Mouse (Mus musculus) urinary bladder, postnatal 10 days (tissue): Measurements from ENCODE around the gene Lztfl1.
"Not testable (repeated sequence)": the region's sequence is repeated elsewhere in the genome, so short reads cannot be mapped to it uniquely, and the experiment has no call there.

Experiments used
- DNase-seq: peaks from one replicate; pipeline ENCODE4 v3.0.0; 2022; ENCODE audit warnings: low spot score

The Lztfl1 gene

GRCm38 (mm10) chr9:123679198-123679597 is 38.3 kb downstream of the Lztfl1 start:
- DNase-seq = no peak

DNA sequence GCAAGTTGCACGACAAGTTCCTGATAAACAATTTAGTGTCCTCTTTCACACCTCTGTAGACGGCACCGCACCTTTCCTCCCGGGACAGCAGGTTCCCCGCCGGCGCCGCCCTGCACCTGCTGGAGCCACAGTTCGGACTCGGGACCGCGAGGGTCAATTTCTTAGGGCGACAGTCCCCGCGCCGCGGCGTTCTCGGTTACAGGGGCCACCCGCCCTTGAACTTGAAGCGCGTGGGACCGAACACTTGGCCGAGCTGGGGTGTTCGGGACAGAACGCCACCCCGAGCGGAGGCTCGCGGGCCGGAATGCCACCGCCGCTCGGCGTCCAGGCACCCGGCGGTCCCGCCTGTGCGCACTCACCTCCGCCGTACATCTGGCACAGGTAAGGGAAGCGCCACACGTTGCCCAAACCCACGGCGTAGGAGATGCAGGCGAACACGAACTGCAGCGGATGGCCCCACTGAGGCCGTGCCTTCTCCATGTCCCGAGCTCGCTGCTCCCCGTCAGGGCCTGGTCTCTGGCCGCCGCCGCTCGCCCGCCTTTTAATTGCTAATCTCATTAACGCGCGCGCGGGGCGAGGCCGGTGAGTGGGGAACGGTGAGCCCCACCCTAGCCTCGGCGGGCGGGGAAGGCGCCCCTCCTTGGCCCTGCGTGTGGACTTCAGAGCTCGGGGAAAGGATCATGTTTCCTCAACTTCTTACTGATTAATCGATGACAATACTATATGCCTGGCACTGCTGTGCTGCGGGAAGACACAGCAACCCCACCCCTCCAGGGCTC is 39.0 kb downstream of the Lztfl1 start, which contains the start of the genes Ccr9 and Slc6a20a:
Gene Ccr9 (plus strand): TSS at position 113 of the 779 bp plus-strand sequence.
Gene Slc6a20a (minus strand): TSS at position 559 of the 779 bp plus-strand sequence.
- DNase-seq = no peak

DNA sequence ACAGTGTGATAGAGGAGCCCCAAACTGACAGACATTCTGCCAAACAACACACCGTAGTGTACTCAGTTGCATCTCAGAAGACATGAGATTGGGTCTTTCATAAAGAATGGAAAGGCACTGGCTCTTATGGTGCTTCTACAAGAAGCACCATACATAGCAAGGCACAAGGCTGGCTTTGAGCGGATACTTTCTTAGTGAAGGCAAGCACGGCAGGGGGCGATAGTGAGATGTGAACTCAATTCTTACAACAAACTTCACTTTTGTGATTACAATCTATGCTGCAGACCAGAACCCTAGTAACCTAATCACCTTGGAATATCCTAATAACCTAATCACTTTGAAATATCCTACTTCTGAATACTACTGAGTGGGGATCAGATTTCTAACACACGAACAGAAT is 51.9 kb downstream of the Lztfl1 start:
- no peak for DNase-seq

DNA sequence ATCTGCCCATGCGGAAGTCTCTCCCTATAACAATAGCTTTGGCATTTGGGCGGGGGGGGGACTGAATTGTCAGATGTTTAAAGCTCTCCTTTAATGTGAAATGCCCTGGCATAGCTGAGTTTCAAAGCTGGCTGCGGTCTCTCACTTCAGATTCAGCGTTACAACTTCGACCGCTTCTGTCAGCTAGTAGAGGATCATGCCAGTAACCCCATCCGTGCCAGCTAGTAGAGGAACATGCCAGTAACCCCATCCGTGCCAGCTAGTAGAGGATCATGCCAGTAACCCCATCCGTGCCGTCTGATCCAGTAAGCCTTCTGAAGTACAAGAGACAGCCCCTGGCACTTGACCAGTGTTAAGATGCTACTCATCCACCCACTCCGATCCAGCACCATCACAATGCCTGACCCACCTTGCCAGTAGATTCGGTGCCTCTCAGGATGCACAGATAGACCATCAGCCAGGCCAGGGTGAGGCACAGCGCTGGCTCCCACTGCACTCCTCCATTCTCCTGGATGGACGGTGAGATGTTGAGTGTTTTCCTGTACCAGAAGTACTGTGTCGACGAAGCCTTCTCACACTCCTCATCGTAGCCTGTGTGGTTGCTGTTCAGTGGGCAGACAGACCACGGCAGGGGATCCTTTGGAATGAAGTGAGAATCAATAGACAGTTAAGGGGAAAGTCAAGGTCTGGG is 57.4 kb downstream of the Lztfl1 start:
- DNase-seq = not testable (repeated sequence)

DNA sequence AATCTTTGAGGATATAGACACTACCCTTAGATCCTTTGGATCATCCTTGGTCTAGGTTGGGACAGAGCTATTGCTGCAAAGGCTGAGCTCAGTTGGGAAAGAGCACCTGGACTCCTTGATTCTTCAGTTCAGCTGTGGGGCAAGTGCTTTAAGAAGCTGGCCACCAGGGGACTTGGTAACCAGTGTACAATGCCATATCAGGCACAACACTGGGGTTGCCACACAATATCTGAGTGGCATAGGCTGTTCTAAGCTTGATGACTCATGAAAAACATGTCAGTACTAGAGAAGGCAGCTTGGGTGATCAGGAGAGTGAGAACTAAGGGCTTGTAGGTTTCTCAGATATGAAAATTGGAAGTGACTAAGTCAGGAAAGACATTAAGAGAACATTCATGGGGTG is 58.5 kb downstream of the Lztfl1 start:
- DNase-seq = no peak

DNA sequence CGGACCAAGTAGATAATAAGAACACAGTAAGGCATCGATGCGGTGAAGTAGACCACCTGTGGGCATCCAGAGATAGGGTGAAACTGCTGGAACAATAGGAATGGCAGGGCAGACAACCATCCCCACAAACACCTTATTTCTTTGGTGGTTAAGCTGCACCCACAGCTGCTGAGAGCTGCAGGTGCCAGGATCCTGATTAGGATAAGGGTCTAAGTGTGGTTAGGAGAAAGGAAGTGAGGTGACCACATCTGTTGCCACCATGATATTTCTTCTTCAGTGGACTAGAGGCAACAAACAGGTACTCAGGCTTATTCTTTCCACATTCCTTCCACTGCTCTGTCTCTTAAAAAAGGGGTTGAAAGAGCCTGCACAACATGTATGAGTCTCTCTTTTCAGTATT is 60.0 kb downstream of the Lztfl1 start:
- DNase-seq = no peak

DNA sequence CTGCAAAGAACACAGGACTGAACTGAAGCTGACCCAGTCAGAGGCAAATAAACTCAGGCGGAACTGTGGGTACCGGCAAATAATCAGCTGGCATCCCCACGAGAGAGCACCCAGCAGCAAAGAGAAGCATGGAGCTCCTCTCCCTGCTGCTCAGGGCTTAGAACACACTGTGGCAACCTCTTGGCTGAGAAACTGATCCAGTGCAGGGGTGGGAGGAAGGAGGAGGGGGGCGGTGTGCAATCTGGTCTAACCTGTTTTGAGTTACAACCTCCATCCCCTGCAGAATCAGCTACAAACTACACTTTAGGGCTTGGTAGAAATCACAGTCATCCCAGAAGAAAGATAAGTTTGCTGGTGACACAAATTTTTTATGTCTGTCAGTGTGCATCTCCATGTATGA is 66.1 kb downstream of the Lztfl1 start:
- DNase-seq = no peak

DNA sequence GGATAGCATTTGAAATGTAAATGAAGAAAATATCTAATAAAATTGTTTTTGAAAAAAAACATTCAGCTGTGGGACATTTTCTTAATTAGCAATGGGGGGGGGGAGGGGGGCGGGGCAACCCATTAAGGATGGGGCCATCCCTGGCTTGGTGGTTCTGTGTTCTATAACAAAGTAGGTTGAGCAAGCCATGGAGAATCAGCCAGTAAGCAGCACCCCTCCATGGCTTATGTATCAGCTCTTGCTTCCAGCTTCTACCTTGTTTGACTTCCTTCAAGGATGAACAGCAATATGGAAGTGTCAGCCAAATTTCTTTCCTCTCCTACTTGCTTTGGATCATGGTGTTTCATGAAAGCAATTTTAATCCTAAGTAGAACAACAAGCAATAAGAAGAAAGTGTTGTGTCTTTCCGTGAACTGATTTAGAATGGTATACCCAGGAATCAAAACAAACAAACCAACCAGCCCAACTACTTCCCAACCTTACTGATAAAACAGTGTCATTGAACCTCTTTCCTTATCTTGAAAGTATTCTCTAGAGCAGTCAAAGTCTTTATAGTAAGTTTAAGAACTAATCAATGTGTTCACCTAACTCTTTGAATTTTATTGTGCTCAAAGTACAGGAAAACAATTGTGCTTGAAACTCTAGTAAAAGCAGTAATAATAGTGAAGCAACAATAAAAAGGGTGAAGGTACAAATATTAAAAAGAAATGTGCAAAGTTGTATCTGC is 67.5 kb downstream of the Lztfl1 start:
- no peak for DNase-seq
